Mouse (Mus musculus) liver, adult 2 months (tissue): ENCODE measurements around the gene Poldip3.

ENCODE experiments used
- CTCF ChIP-seq: fragments of 200-500 bp; IDR thresholded peaks from 2 replicates; pipeline ENCODE4 v1.5.1; 2011; ENCODE audit warnings: low read depth, low read length, control low read depth
- POLR2A ChIP-seq: fragments of 200-500 bp; IDR thresholded peaks from 2 replicates; pipeline ENCODE4 v1.6.1; 2011; ENCODE audit warnings: low read length, control low read depth; ENCODE audit not compliant: insufficient read depth; ENCODE audit errors: extremely low read depth

GRCm38 (mm10) chr15:83114106-83114505, 35.1 kb downstream of the Poldip3 start:
- no peak for TF ChIP-seq POLR2A
- TF ChIP-seq CTCF, result no peak
